Mouse (Mus musculus) myocyte (in vitro differentiated cells): ENCODE data around the gene Mpp6. TPM values are rescaled to one million over a fixed set of nuclear protein-coding genes. Genes with fewer than 3 reads are reported as not detected.

ENCODE experiments used
- H3K27me3 ChIP-seq: one replicate; pipeline ENCODE4 v1.6.1; 2011; ENCODE audit not compliant: control insufficient read depth, insufficient read depth, insufficient read length
- H3K36me3 ChIP-seq: one replicate; pipeline ENCODE4 v1.6.1; 2011; ENCODE audit not compliant: control insufficient read depth, insufficient read depth
- H3K4me2 ChIP-seq: one replicate; pipeline ENCODE4 v1.6.1; 2011; ENCODE audit warnings: low read depth, control low read depth
- H3K4me3 ChIP-seq: one replicate; pipeline ENCODE4 v1.5.1; 2011; ENCODE audit warnings: mild to moderate bottlenecking, control low read depth, moderate library complexity
- H3K79me2 ChIP-seq: one replicate; pipeline ENCODE4 v1.6.1; 2011; ENCODE audit not compliant: control insufficient read depth, insufficient read depth
- H3ac ChIP-seq: one replicate; pipeline ENCODE4 v1.6.1; 2011; ENCODE audit not compliant: control insufficient read depth, insufficient read length
- CEBPB ChIP-seq: IDR thresholded peaks from 2 replicates; pipeline ENCODE4 v1.6.1; 2011; ENCODE audit warnings: mild to moderate bottlenecking, moderate library complexity; ENCODE audit not compliant: poor library complexity, insufficient read depth, severe bottlenecking
- E2F4 ChIP-seq: IDR thresholded peaks from one replicate; pipeline ENCODE4 v1.6.1; 2011; ENCODE audit warnings: mild to moderate bottlenecking, control low read depth, moderate library complexity; ENCODE audit not compliant: insufficient read depth
- MAX ChIP-seq: IDR thresholded peaks from one replicate; pipeline ENCODE4 v1.6.1; 2011; ENCODE audit warnings: low read depth, mild to moderate bottlenecking, control low read depth
- MYOD1 ChIP-seq, 3 experiments: IDR thresholded peaks; one replicate each; pipeline ENCODE4 v1.6.1; 2011; ENCODE audit warnings: control low read depth in 2 of 3, low read depth in 2 of 3, mild to moderate bottlenecking in 2 of 3, moderate library complexity in 1 of 3; ENCODE audit not compliant: insufficient read length in 2 of 3, control insufficient read depth in 1 of 3
- MYOG ChIP-seq, 3 experiments: IDR thresholded peaks; one replicate each; pipeline ENCODE4 v1.6.1; 2011; ENCODE audit warnings: control low read depth in 2 of 3, low read depth in 2 of 3, mild to moderate bottlenecking in 2 of 3; ENCODE audit not compliant: insufficient read length in 2 of 3, control insufficient read depth in 1 of 3, insufficient read depth in 1 of 3
- POLR2A ChIP-seq: IDR thresholded peaks from one replicate; pipeline ENCODE4 v1.6.1; 2011; ENCODE audit warnings: low read depth, mild to moderate bottlenecking, control low read depth, moderate library complexity; ENCODE audit not compliant: insufficient read length
- POLR2AphosphoS2 ChIP-seq: IDR thresholded peaks from one replicate; pipeline ENCODE4 v1.6.1; 2011; ENCODE audit warnings: low read depth, control low read depth; ENCODE audit not compliant: insufficient read length
- REST ChIP-seq: IDR thresholded peaks from one replicate; pipeline ENCODE4 v1.6.1; 2011; ENCODE audit warnings: mild to moderate bottlenecking, control low read depth, moderate library complexity; ENCODE audit not compliant: insufficient read depth, insufficient read length
- SRF ChIP-seq: IDR thresholded peaks from one replicate; pipeline ENCODE4 v1.6.1; 2011; ENCODE audit warnings: low read depth; ENCODE audit not compliant: control insufficient read depth, insufficient read length
- TCF12 ChIP-seq: IDR thresholded peaks from one replicate; pipeline ENCODE4 v1.6.1; 2011; ENCODE audit warnings: mild to moderate bottlenecking, control low read depth; ENCODE audit not compliant: poor library complexity, insufficient read depth, severe bottlenecking
- TCF3 ChIP-seq: IDR thresholded peaks from one replicate; pipeline ENCODE4 v1.6.1; 2011; ENCODE audit warnings: low read depth, control low read depth; ENCODE audit not compliant: insufficient read length
- USF1 ChIP-seq: IDR thresholded peaks from one replicate; pipeline ENCODE4 v1.6.1; 2011; ENCODE audit warnings: low read depth, mild to moderate bottlenecking, control low read depth, moderate library complexity
- polyA plus RNA-seq: library from polyadenylated mRNA; unstranded; fragments of >200 nt; fragmentation: generic; extraction: Trizol; gene quantifications from one replicate; pipeline ENCODE4 v1.2.1, GENCODE M21; 2012; ENCODE audit warnings: missing spikeins

Mpp6 gene
- polyA plus RNA-seq, 1 experiment = 17.2 TPM

DNA sequence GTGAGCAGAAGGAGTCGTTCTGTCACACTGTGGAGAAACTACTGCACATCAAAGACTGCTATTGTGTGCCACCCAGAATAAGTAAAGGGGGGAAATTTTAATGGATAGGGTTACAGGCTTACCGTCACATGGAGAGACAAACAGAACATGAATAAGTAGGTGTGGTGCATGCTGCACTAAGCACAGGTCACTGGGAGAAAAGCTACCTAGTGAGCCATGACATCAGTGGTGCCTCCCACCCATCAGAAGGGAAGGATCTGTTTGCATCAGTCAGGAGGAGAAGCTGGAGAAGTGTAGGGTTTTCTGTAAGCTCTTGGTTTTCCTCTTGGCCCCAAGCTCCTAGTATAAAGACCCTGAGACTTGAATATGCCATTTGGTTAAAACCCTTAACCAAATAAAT, 33.6 kb upstream of the Mpp6 start:
- no peak overlapping the region for H3K4me3 ChIP-seq
- peaks cover 4% of the 10 kb centered on the region for H3K27me3 ChIP-seq
- TF ChIP-seq REST = no peak
- no peak for TF ChIP-seq POLR2AphosphoS2
- no peak for TF ChIP-seq TCF12
- no peak for TF ChIP-seq POLR2A
- no peak for TF ChIP-seq MYOG (IDR thresholded peaks at IDR 0.05; ENCODE audit: control insufficient read depth in 1 of 3, insufficient read depth in 1 of 3, insufficient read length in 2 of 3, low read depth in 2 of 3)
- TF ChIP-seq E2F4 = no peak
- TF ChIP-seq SRF = no peak
- TF ChIP-seq MAX = no peak
- H3K36me3 ChIP-seq = no peaks in the 10 kb centered on the region
- H3ac ChIP-seq = no peak overlapping the region
- no peaks in the 10 kb centered on the region for H3K79me2 ChIP-seq
- no peak overlapping the region for H3K4me2 ChIP-seq

DNA sequence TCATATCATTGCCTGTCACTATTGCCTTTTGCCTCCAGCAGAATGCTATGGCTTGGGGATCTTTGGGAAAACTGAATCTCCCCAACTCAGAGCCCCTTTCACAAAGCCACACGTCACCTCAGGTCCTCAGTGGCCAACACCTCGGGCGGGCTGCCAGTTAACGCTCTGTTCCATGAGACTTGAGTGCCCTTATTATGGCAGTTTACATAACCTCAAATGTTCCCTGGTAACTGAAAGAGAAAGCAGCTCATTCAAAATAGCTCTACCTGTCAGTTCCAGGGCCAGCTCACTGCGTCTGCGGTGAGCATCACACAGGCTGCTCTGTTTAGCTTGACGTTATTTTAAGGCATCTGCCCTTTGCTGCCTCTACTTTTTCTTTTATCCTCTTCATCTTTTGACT, 29.6 kb upstream of the Mpp6 start:
- H3K27me3 ChIP-seq = peaks cover 9% of the 10 kb centered on the region
- no peaks in the 10 kb centered on the region for H3K36me3 ChIP-seq
- H3ac ChIP-seq = no peak overlapping the region
- no peak overlapping the region for H3K4me3 ChIP-seq
- no peak overlapping the region for H3K4me2 ChIP-seq
- TF ChIP-seq POLR2A = no peak
- TF ChIP-seq MYOG (IDR thresholded peaks at IDR 0.05; ENCODE audit: control insufficient read depth in 1 of 3, insufficient read depth in 1 of 3, insufficient read length in 2 of 3, low read depth in 2 of 3) = no peak
- TF ChIP-seq TCF12 = no peak
- no peak for TF ChIP-seq MYOD1 (IDR thresholded peaks at IDR 0.05; ENCODE audit: control insufficient read depth in 1 of 3, insufficient read length in 2 of 3, low read depth in 2 of 3)
- no peak for TF ChIP-seq REST
- no peak for TF ChIP-seq E2F4
- no peak for TF ChIP-seq SRF
- TF ChIP-seq MAX = no peak
- TF ChIP-seq TCF3 = no peak
- no peak for TF ChIP-seq POLR2AphosphoS2
- TF ChIP-seq USF1 = no peak
- H3K79me2 ChIP-seq = no peaks in the 10 kb centered on the region

GRCm38 (mm10) chr6:50085206-50085605, 24.8 kb upstream of the Mpp6 start:
- H3K4me2 ChIP-seq = no peak overlapping the region
- no peak overlapping the region for H3K4me3 ChIP-seq
- H3K36me3 ChIP-seq = no peaks in the 10 kb centered on the region
- no peaks in the 10 kb centered on the region for H3K79me2 ChIP-seq
- H3K27me3 ChIP-seq = peaks cover 25% of the 10 kb centered on the region
- no peak for TF ChIP-seq MYOG (IDR thresholded peaks at IDR 0.05; ENCODE audit: control insufficient read depth in 1 of 3, insufficient read depth in 1 of 3, insufficient read length in 2 of 3, low read depth in 2 of 3)
- no peak for TF ChIP-seq USF1
- TF ChIP-seq CEBPB = no peak
- no peak for TF ChIP-seq TCF3
- no peak for TF ChIP-seq REST
- TF ChIP-seq POLR2A = no peak
- TF ChIP-seq TCF12 = no peak
- TF ChIP-seq SRF = no peak
- no peak for TF ChIP-seq E2F4
- no peak for TF ChIP-seq POLR2AphosphoS2
- H3ac ChIP-seq = no peak overlapping the region

- H3K4me3 ChIP-seq = no peak overlapping the region
- H3K79me2 ChIP-seq = no peaks in the 10 kb centered on the region
- H3K4me2 ChIP-seq = no peak overlapping the region
- peaks cover 25% of the 10 kb centered on the region for H3K27me3 ChIP-seq
- no peaks in the 10 kb centered on the region for H3K36me3 ChIP-seq
- no peak overlapping the region for H3ac ChIP-seq
- TF ChIP-seq REST (no peak), MYOD1 (IDR thresholded peaks at IDR 0.05; ENCODE audit: control insufficient read depth in 1 of 3, insufficient read length in 2 of 3, low read depth in 2 of 3) (no peak), POLR2AphosphoS2 (no peak), SRF (no peak), TCF12 (no peak), CEBPB (no peak), TCF3 (no peak), E2F4 (no peak), USF1 (no peak), POLR2A (no peak), MAX (no peak), MYOG (IDR thresholded peaks at IDR 0.05; ENCODE audit: control insufficient read depth in 1 of 3, insufficient read depth in 1 of 3, insufficient read length in 2 of 3, low read depth in 2 of 3) (no peak)
These were observed 20.7 kb upstream of the Mpp6 start for GRCm38 (mm10) chr6:50089333-50089732.

- no peaks in the 10 kb centered on the region for H3K36me3 ChIP-seq
- no peak overlapping the region for H3K4me2 ChIP-seq
- no peak overlapping the region for H3K4me3 ChIP-seq
- TF ChIP-seq TCF3 (no peak), E2F4 (no peak), USF1 (no peak), TCF12 (no peak), MYOD1 (IDR thresholded peaks at IDR 0.05; ENCODE audit: control insufficient read depth in 1 of 3, insufficient read length in 2 of 3, low read depth in 2 of 3) (no peak), SRF (no peak), POLR2AphosphoS2 (no peak)
- H3ac ChIP-seq = no peak overlapping the region
- H3K79me2 ChIP-seq = no peaks in the 10 kb centered on the region
- peaks cover 33% of the 10 kb centered on the region for H3K27me3 ChIP-seq
These were observed 19.8 kb upstream of the Mpp6 start for GRCm38 (mm10) chr6:50090221-50090620.
